8 mouse cellular contexts compared by ENCODE assay signal in the genomic region with DNA sequence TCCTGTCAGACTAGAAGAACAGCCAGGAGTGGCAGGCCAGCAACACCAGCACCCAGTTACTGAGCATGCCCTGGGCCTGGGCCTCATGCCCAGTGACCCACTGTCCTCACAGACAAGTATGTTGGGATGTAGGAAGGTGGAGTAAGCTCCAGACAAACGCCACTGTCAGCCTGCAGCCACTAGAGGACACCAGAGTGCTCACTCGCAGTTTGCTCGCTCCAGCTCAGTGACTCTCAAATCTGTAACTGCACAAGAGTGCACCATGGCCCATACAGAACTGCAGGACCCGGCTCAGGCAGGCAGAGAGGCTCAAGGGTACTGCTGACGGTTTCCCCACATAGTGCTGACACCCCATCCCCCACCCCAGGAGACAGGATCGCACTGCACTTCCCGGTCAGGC. TPM values are rescaled to one million over a fixed set of nuclear protein-coding genes. Genes with fewer than 3 reads are reported as not detected.
DNase-seq lines count a peak whose midpoint lies in the region; ATAC-seq and TF ChIP-seq lines count a peak whose summit lies in the region.

No protein-coding gene starts in this region.

- peak; percentile 55 to 62 for DNase-seq in left cerebral cortex, adult 18-20 months (ENCODE audit: low spot score in 2 of 2)
- DNase-seq in left cerebral cortex, adult 11 months (ENCODE audit: low spot score) = no peak
- DNase-seq in MEL (ENCODE audit: low read depth, low spot score) = peak; percentile 51
- peak; percentile 66 to 67 for DNase-seq in cerebellum, adult 2 months
- peak; percentile 25 for DNase-seq in limb, embryonic 14.5 days (ENCODE audit: low spot score)
- DNase-seq in splenic B cell, adult 2 months (ENCODE audit: low read depth, low spot score) = peak; percentile 34
- no peak for DNase-seq in forebrain, embryonic 10.5 days (ENCODE audit: extremely low spot score, low spot score)

- peaks cover 0 to 2% of the 10 kb centered on the region in 2 experiments; a peak in 1 of 4 replicates for H3K36me3 ChIP-seq in MEL (ENCODE audit: control insufficient read depth in 1 of 2, insufficient read depth in 2 of 2, low read length in 2 of 2)
- H3K36me3 ChIP-seq in heart, embryonic 13.5 days = peaks cover 82% of the 10 kb centered on the region
- H3K36me3 ChIP-seq in limb, embryonic 14.5 days (ENCODE audit: control insufficient read depth, insufficient read depth, low read length) = peaks cover 66% of the 10 kb centered on the region
- peaks cover 3% of the 10 kb centered on the region for H3K36me3 ChIP-seq in splenic B cell, adult 2 months (ENCODE audit: control insufficient read depth, insufficient read depth, low read length, poor library complexity, severe bottlenecking)
- H3K36me3 ChIP-seq in forebrain, embryonic 10.5 days (replicated peaks) = peaks cover 81% of the 10 kb centered on the region

- no peak for TF ChIP-seq POLR2A in MEL (IDR thresholded peaks at IDR 0.05; ENCODE audit: control insufficient read depth in 1 of 2, insufficient read depth in 1 of 2, low read depth in 1 of 2, low read length in 2 of 2, poor library complexity in 1 of 2)
- no peak for TF ChIP-seq POLR2A in cerebellum, adult 2 months (IDR thresholded peaks at IDR 0.05; ENCODE audit: borderline replicate concordance, insufficient read depth, low read length)
- TF ChIP-seq POLR2A in limb, embryonic 14.5 days (IDR thresholded peaks at IDR 0.05; ENCODE audit: borderline replicate concordance, extremely low read depth, insufficient read depth, insufficient read length) = no peak

- ATAC-seq in heart, embryonic 13.5 days (ENCODE audit: extremely low read depth, insufficient number of reproducible peaks, low FRiP score, low TSS enrichment) = peak; percentile 32; the same call in 1 of the 2 replicates
- no peak for ATAC-seq in limb, embryonic 14.5 days (ENCODE audit: low FRiP score, low read depth)

- H3K4me1 ChIP-seq in MEL (ENCODE audit: control insufficient read depth in 1 of 2, insufficient read depth in 2 of 2, low read length in 2 of 2) = no peaks in the 10 kb centered on the region
- peaks cover 6% of the 10 kb centered on the region for H3K4me1 ChIP-seq in cerebellum, adult 2 months (ENCODE audit: control insufficient read depth, insufficient read depth, low read length)
- H3K4me1 ChIP-seq in heart, embryonic 13.5 days = peaks cover 17% of the 10 kb centered on the region
- peaks cover 4% of the 10 kb centered on the region; the same call in 1 of the 2 replicates for H3K4me1 ChIP-seq in limb, embryonic 14.5 days (ENCODE audit: control insufficient read depth, insufficient read depth, low read length)
- peaks cover 21% of the 10 kb centered on the region for H3K4me1 ChIP-seq in forebrain, embryonic 10.5 days

- no peak overlapping the region for H3K4me2 ChIP-seq in heart, embryonic 13.5 days
- H3K4me2 ChIP-seq in limb, embryonic 14.5 days (replicated peaks; ENCODE audit: low read depth, low read length, severe bottlenecking) = no peak overlapping the region

- TF ChIP-seq RAD21 in MEL (IDR thresholded peaks at IDR 0.05; ENCODE audit: low read depth, low read length) = peak; percentile 16

- H3K9me3 ChIP-seq in MEL (replicated peaks; ENCODE audit: insufficient read depth, low read length) = no peaks in the 10 kb centered on the region
- H3K9me3 ChIP-seq in heart, embryonic 13.5 days = no peaks in the 10 kb centered on the region
- no peaks in the 10 kb centered on the region for H3K9me3 ChIP-seq in limb, embryonic 14.5 days (ENCODE audit: control insufficient read depth, low read length)
- H3K9me3 ChIP-seq in forebrain, embryonic 10.5 days = no peaks in the 10 kb centered on the region

- TF ChIP-seq CTCF in MEL (IDR thresholded peaks at IDR 0.05 in 2 of 3, conservative IDR thresholded peaks at IDR 0.05 in 1 of 3; ENCODE audit: control insufficient read depth in 1 of 3, insufficient read depth in 1 of 3, low read depth in 2 of 3, low read length in 3 of 3, poor library complexity in 1 of 3, severe bottlenecking in 1 of 3) = peak; percentile 62 to 68 (median 68)
- TF ChIP-seq CTCF in cerebellum, adult 2 months (IDR thresholded peaks at IDR 0.05; ENCODE audit: borderline replicate concordance, insufficient read depth, low read depth, low read length) = peak; percentile 92

- TF ChIP-seq EP300 in MEL (IDR thresholded peaks at IDR 0.05; ENCODE audit: low read depth in 1 of 2, low read length in 2 of 2) = no peak

- H3K79me2 ChIP-seq in MEL (ENCODE audit: control insufficient read depth, insufficient read depth, low read length, poor library complexity) = no peaks in the 10 kb centered on the region

- no peak overlapping the region for H3K4me3 ChIP-seq in MEL (ENCODE audit: control insufficient read depth in 1 of 2, insufficient read depth in 1 of 2, low read depth in 2 of 2, low read length in 2 of 2)
- H3K4me3 ChIP-seq in cerebellum, adult 2 months (replicated peaks; ENCODE audit: insufficient read depth, low read depth, low read length) = no peak overlapping the region
- no peak overlapping the region for H3K4me3 ChIP-seq in heart, embryonic 13.5 days
- H3K4me3 ChIP-seq in limb, embryonic 14.5 days (replicated peaks; ENCODE audit: low read length) = no peak overlapping the region
- no peak overlapping the region for H3K4me3 ChIP-seq in forebrain, embryonic 10.5 days

- H3K27me3 ChIP-seq in MEL (ENCODE audit: control insufficient read depth in 1 of 2, insufficient read depth in 2 of 2, low read length in 2 of 2) = no peaks in the 10 kb centered on the region
- H3K27me3 ChIP-seq in cerebellum, adult 2 months (ENCODE audit: control insufficient read depth, insufficient read depth, low read length) = no peaks in the 10 kb centered on the region
- H3K27me3 ChIP-seq in heart, embryonic 13.5 days (replicated peaks) = no peaks in the 10 kb centered on the region
- H3K27me3 ChIP-seq in limb, embryonic 14.5 days (ENCODE audit: control insufficient read depth, insufficient read depth, low read length) = no peaks in the 10 kb centered on the region
- H3K27me3 ChIP-seq in splenic B cell, adult 2 months (ENCODE audit: control insufficient read depth, insufficient read depth, low read length, poor library complexity, severe bottlenecking) = no peaks in the 10 kb centered on the region
- no peaks in the 10 kb centered on the region for H3K27me3 ChIP-seq in forebrain, embryonic 10.5 days (ENCODE audit: poor library complexity, severe bottlenecking)

- 38% methylated on average over 7 of the region's 7 CpGs for WGBS in cerebellum, adult 2 months
- WGBS in heart, embryonic 13.5 days = 24% methylated on average over 7 of the region's 7 CpGs
- WGBS in limb, embryonic 14.5 days = 39% methylated on average over 7 of the region's 7 CpGs
- WGBS in forebrain, embryonic 10.5 days = 52% methylated on average over 7 of the region's 7 CpGs

- H3K27ac ChIP-seq in MEL (ENCODE audit: control insufficient read depth, low read depth, low read length) = no peak overlapping the region
- H3K27ac ChIP-seq in cerebellum, adult 2 months (ENCODE audit: insufficient read depth, low read length) = no peak overlapping the region
- no peak overlapping the region for H3K27ac ChIP-seq in heart, embryonic 13.5 days (replicated peaks)
- no peak overlapping the region for H3K27ac ChIP-seq in limb, embryonic 14.5 days (replicated peaks; ENCODE audit: low read depth, low read length)
- no peak overlapping the region for H3K27ac ChIP-seq in forebrain, embryonic 10.5 days

- no peak overlapping the region for H3K9ac ChIP-seq in MEL (ENCODE audit: control insufficient read depth, low read depth, low read length, poor library complexity, severe bottlenecking)
- H3K9ac ChIP-seq in heart, embryonic 13.5 days = peak overlapping the region; percentile 50; the same call in 1 of the 2 replicates
- no peak overlapping the region for H3K9ac ChIP-seq in limb, embryonic 14.5 days (ENCODE audit: low read depth, low read length, severe bottlenecking)

TF ChIP-seq in MEL, 35 proteins besides CTCF, POLR2A, EP300 and RAD21:
- TF ChIP-seq ZNF384 (IDR thresholded peaks at IDR 0.05; ENCODE audit: low read depth, low read length) (no peak), NRF1 (IDR thresholded peaks at IDR 0.05; ENCODE audit: insufficient read depth, low read depth, low read length, poor library complexity, severe bottlenecking) (no peak), MAZ (IDR thresholded peaks at IDR 0.05; ENCODE audit: low read depth, low read length) (no peak), SMC3 (IDR thresholded peaks at IDR 0.05; ENCODE audit: low read depth, low read length) (peak; percentile 36), ZC3H11A (IDR thresholded peaks at IDR 0.05; ENCODE audit: low read depth, low read length) (no peak)

RNA-seq across cellular contexts. Expression of a gene that starts 21.5 kb away (rescaled TPM):
- 100 to 1,000 TPM; 141 to 142 TPM for total RNA-seq in left cerebral cortex, adult 18-20 months (2021)
- 64.6 and 67.8 TPM in 2 replicates for total RNA-seq in MEL (2012; rRNA removed)
- 100 to 1,000 TPM in 1 of 2 experiments, not detected in 1; 102 TPM for polyA plus RNA-seq in MEL (2012; ENCODE audit: insufficient read depth in 1 of 2, insufficient read length in 2 of 2, low read depth in 1 of 2, low replicate concordance in 2 of 2, missing spikeins in 1 of 2)
- polyA plus RNA-seq in cerebellum, adult 2 months (2012; rRNA removed) = 119 and 127 TPM in 2 replicates
- 49.1 and 49.3 TPM in 2 replicates for polyA plus RNA-seq in heart, embryonic 13.5 days (2015; fragmentation: Nextera tagmentation; extraction: Ambion mirVana)
- polyA plus RNA-seq in limb, embryonic 14.5 days (2012; rRNA removed) = 74.7 and 91.8 TPM in 2 replicates
- 43.8 and 46.3 TPM in 2 replicates for polyA plus RNA-seq in limb, embryonic 14.5 days (2014; fragmentation: Nextera tagmentation; extraction: Ambion mirVana)
- polyA plus RNA-seq in forebrain, embryonic 10.5 days (2016; fragmentation: Nextera tagmentation; extraction: Ambion mirVana) = 78.5 and 81.4 TPM in 2 replicates

RNA-seq across cellular contexts. Expression of a gene that starts 25.5 kb away (rescaled TPM):
- total RNA-seq in left cerebral cortex, adult 18-20 months (2021) = 10 to 100 TPM; 53.8 to 54.3 TPM
- 32.1 and 33.7 TPM in 2 replicates for total RNA-seq in MEL (2012; rRNA removed)
- polyA plus RNA-seq in MEL (2012; ENCODE audit: insufficient read depth in 1 of 2, insufficient read length in 2 of 2, low read depth in 1 of 2, low replicate concordance in 2 of 2, missing spikeins in 1 of 2) = 10 to 100 TPM in 1 of 2 experiments, not detected in 1; 79.2 TPM
- 43.6 and 47.0 TPM in 2 replicates for polyA plus RNA-seq in cerebellum, adult 2 months (2012; rRNA removed)
- 8.5 and 10.8 TPM in 2 replicates for polyA plus RNA-seq in heart, embryonic 13.5 days (2015; fragmentation: Nextera tagmentation; extraction: Ambion mirVana)
- polyA plus RNA-seq in limb, embryonic 14.5 days (2012; rRNA removed) = 7.1 and 7.4 TPM in 2 replicates
- polyA plus RNA-seq in limb, embryonic 14.5 days (2014; fragmentation: Nextera tagmentation; extraction: Ambion mirVana) = 14.3 and 15.8 TPM in 2 replicates
- 9.3 and 9.4 TPM in 2 replicates for polyA plus RNA-seq in forebrain, embryonic 10.5 days (2016; fragmentation: Nextera tagmentation; extraction: Ambion mirVana)

Comparison
In these comparisons a context has a peak if more than half of its experiments do, and no peak if none do; other contexts are left out.
1. DNase-seq: peak in left cerebral cortex, adult 18-20 months (2 of 2), MEL (single experiment), cerebellum, adult 2 months (2 of 2), limb, embryonic 14.5 days (single experiment) and splenic B cell, adult 2 months (single experiment); none in left cerebral cortex, adult 11 months (single experiment) and forebrain, embryonic 10.5 days (single experiment).